Mouse (Mus musculus) cerebellum, adult 2 months (tissue): ENCODE data around the gene Atp13a1.

Experiments used
- CTCF ChIP-seq: fragments of 200-500 bp; IDR thresholded peaks from 2 replicates; pipeline ENCODE4 v1.5.1; 2011; ENCODE audit warnings: low read depth, mild to moderate bottlenecking, control low read depth, low read length, moderate library complexity, borderline replicate concordance; ENCODE audit not compliant: insufficient read depth
- POLR2A ChIP-seq: fragments of 200-500 bp; IDR thresholded peaks from 2 replicates; pipeline ENCODE4 v1.6.1; 2011; ENCODE audit warnings: low read length, control low read depth, borderline replicate concordance; ENCODE audit not compliant: insufficient read depth

GRCm38 (mm10) chr8:69807236-69807635, 16.3 kb downstream of the Atp13a1 start:
- TF ChIP-seq POLR2A, result no peak
- no peak for TF ChIP-seq CTCF
